Mouse (Mus musculus) adrenal gland, adult 8-10 months (tissue): Measurements from ENCODE around the gene Mrps7. TPM values are rescaled to one million over a fixed set of nuclear protein-coding genes. Genes with fewer than 3 reads are reported as not detected.

ENCODE experiments used
- DNase-seq: peaks from one replicate; pipeline ENCODE4 v3.0.0; 2022
- total RNA-seq, 4 experiments: library from RNA; stranded (reverse); gene quantifications; 2 replicates each; pipeline ENCODE4 v1.2.4; 2022

Gene Mrps7
- total RNA-seq, 4 experiments from 2014 or later: 82.0 to 110 (median 92.1) TPM

- no peak for DNase-seq
Measured at GRCm38 (mm10) chr11:115609576-115609975, 5.9 kb downstream of the Mrps7 start.

GRCm38 (mm10) chr11:115611173-115611572 lies 7.4 kb downstream of the Mrps7 start:
- DNase-seq: no peak

- DNase-seq: peak; percentile 87
Measured at GRCm38 (mm10) chr11:115612059-115612409, 8.3 kb downstream of the Mrps7 start.

GRCm38 (mm10) chr11:115612410-115613137 lies 8.8 kb downstream of the Mrps7 start, which contains the start of gene Mif4gd:
Mif4gd (minus strand) TSS chr11:115612969.
- peak; percentile 92 for DNase-seq

- DNase-seq: no peak
Measured at GRCm38 (mm10) chr11:115613138-115613945, 9.6 kb downstream of the Mrps7 start.

- no peak for DNase-seq
Measured at GRCm38 (mm10) chr11:115614346-115615107, 10.8 kb downstream of the Mrps7 start.

GRCm38 (mm10) chr11:115615108-115615825 lies 11.5 kb downstream of the Mrps7 start:
- peak; percentile 71 for DNase-seq

GRCm38 (mm10) chr11:115615875-115616274 lies 12.2 kb downstream of the Mrps7 start:
- peak; percentile 79 for DNase-seq

GRCm38 (mm10) chr11:115616371-115616770 lies 12.6 kb downstream of the Mrps7 start:
- no peak for DNase-seq

GRCm38 (mm10) chr11:115616893-115617292 lies 13.2 kb downstream of the Mrps7 start:
- DNase-seq: peak; percentile 81

GRCm38 (mm10) chr11:115618001-115618400 lies 14.3 kb downstream of the Mrps7 start:
- no peak for DNase-seq

- DNase-seq: no peak
Measured at GRCm38 (mm10) chr11:115618732-115619516, 15.2 kb downstream of the Mrps7 start.

- no peak for DNase-seq
Measured at GRCm38 (mm10) chr11:115619949-115620348, 16.2 kb downstream of the Mrps7 start.

GRCm38 (mm10) chr11:115623487-115624070 lies 19.9 kb downstream of the Mrps7 start:
- DNase-seq: no peak

- no peak for DNase-seq
Measured at GRCm38 (mm10) chr11:115625877-115626276, 22.2 kb downstream of the Mrps7 start.

- DNase-seq: no peak
Measured at GRCm38 (mm10) chr11:115626824-115627616, 23.3 kb downstream of the Mrps7 start.

GRCm38 (mm10) chr11:115627705-115628464 lies 24.2 kb downstream of the Mrps7 start, which contains the start of gene Slc25a19:
Slc25a19 (minus strand) TSS chr11:115628295.
- peak; percentile 100 for DNase-seq

- no peak for DNase-seq
Measured at GRCm38 (mm10) chr11:115628465-115629101, 24.9 kb downstream of the Mrps7 start.
